Mouse (Mus musculus) adrenal gland, postnatal 25 days (tissue): ENCODE data around the gene Smco4. TPM values are rescaled to one million over a fixed set of nuclear protein-coding genes. Genes with fewer than 3 reads are reported as not detected.
"Not testable (repeated sequence)": the region's sequence is repeated elsewhere in the genome, so short reads cannot be mapped to it uniquely, and the experiment has no call there.

Source experiments
- DNase-seq: peaks from one replicate; pipeline ENCODE4 v3.0.0; 2021; ENCODE audit warnings: mixed read lengths
- total RNA-seq: library from RNA; stranded (reverse); gene quantifications from 2 replicates; pipeline ENCODE4 v1.2.3, GENCODE M21; 2021

Smco4 gene
- total RNA-seq, 1 experiment from 2014 or later: 32.0 TPM

DNA sequence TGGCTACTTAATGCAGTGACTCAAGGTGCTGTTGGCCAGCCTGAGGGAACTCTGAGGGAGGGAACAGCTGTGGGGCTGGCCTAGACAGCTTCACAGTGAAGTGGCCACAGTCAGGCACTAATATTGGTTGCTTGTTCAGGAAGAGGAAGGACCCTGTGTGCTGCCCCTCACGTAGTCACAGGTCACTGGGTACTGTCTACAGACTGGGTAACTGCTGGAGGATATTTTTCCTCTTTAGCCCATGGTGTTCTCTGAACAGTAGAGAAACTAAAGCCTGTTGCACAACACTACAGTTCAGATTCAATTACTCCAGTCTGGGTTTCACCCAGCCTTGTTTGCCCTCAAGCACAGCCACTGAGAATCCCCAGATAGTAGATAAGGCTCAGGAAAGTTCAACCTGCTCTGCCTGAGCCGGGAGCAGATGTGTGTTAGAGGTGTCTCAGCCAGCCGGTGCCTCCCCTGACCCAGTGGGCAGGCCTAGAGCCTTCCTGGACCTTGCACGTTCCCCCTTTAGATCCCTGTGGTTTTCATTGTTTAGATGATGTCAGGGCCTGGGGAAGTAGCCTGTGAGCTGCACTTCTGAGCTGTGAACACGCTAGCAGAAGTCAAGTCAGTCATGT, 48.6 kb downstream of the Smco4 start:
- no peak for DNase-seq

DNA sequence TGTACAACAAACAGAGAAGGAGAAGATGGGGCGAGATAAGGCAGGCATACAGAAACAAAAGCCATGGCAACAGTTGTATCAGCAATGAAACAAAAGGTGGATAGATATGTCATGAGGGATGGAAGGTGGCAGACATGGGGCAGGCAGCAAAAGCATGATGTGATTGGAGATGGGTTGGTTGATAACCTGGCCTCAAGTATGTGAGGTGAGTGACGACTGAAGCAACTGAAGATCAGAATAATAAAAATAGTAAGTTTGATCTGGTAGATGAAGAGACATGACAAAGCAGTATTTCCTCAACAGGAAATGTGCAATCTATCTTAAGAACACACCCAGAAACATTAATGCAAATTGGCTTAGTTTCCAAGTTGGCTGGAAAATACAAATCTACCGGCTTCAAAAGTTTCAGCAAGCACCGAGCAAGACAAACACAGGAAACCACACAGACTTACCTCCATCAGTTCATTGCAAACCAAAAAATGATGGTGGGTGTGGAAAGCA, 57.3 kb downstream of the Smco4 start:
- DNase-seq: no peak

GRCm38 (mm10) chr9:15551073-15551472, 57.8 kb downstream of the Smco4 start:
- DNase-seq: not testable (repeated sequence)

GRCm38 (mm10) chr9:15551933-15552851, 59.0 kb downstream of the Smco4 start:
- no peak for DNase-seq

DNA sequence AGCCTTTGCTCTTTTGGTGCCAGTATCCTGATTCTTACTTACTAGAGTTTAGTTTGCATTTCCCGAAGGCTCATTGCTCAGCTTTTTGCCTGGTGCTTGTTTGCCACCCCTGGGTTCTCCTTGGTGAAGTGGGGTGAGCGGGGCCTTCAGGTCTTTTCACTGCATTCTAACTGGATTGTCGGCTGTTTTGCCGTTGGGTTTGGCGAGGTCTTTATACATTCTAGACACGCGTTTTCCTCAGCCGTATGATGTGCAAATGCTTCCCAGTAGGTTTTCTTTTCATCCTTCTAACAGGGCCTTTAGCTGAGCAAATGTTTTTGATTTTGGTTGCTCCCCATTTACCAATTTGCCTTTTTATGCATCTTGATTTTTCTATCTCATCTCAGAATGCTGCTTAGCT, 60.1 kb downstream of the Smco4 start:
- DNase-seq: no peak

- DNase-seq: no peak
Observed at GRCm38 (mm10) chr9:15560451-15560850, 67.2 kb downstream of the Smco4 start.

DNA sequence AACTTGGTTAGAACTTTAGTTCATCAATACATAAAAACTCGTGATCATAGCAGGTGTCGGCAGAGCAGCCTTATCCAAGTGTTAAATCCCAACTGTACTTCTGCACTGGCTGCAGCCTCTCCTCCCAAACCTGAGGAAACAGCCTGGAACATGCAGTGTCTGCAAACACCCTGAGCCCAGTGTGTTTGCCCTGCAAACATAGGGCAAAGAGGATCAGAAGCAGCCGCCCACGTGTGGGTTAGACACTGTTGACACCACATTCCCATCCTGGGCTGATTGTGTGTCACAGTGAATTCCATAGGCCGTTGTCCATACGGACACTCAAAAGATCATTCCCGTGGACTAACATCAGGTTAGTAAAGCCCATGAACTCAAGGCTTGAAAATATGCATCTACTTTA, 69.1 kb downstream of the Smco4 start:
- DNase-seq: no peak

GRCm38 (mm10) chr9:15574750-15575454, 81.7 kb downstream of the Smco4 start:
- no peak for DNase-seq

DNA sequence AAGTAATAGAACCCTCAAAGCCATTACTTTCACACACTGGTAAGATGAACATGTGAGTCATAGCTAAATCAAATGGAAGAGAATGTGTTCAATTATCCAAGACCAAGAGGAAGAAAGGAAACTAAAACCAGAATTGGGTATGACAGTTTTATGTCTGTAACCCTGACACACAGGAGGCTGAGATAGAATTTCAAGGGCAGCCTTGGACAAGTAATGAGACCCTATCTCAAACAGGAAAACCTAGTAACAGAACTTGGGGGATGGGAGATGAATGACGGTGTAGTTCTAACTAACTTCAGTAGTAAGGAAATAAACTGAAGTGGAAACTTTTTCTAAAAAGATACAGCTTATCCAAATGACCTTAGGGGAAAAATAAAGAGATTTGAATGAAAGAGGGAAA, 85.2 kb downstream of the Smco4 start:
- no peak for DNase-seq

GRCm38 (mm10) chr9:15578946-15579345, 85.7 kb downstream of the Smco4 start:
- no peak for DNase-seq

GRCm38 (mm10) chr9:15580176-15580575, 86.9 kb downstream of the Smco4 start:
- no peak for DNase-seq

DNA sequence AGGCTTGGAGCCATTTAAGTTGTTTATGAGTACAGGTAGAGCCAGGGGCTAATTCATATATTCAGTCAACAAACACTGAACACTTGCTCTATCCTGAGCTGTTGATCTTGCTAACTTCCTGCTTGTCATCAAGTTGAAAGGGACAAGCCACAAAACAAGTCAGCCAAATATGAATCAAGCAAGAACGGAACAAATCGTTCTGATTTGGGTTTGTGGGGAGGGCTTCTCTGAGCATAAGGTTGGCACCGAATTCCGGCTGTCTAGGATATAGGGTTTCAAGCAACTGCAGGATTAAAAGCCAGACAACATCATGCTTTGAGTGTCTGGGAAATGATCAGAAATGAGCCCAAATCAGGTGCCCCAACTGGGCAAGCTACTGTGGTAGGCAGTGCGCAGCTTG, 88.8 kb downstream of the Smco4 start:
- no peak for DNase-seq

DNA sequence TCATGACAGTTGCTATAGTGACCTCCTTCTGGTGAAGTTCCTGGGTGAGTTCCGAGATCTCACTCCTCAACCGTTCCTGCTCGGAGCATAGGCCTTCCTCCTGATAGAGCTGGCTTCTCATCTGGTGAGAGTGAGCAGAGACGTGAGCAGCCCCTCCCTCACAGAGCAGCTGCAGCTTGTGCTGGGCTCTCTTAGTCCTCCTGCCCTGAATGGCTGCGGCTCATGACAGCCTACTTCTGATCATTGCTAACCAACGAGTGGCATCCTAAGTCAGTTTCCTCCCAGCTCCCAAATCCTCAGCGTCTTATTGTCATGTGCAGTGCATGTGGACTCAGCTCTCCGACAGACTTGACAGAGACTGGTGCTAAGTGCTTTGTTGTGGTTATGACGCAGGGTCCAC, 91.0 kb downstream of the Smco4 start:
- no peak for DNase-seq

DNA sequence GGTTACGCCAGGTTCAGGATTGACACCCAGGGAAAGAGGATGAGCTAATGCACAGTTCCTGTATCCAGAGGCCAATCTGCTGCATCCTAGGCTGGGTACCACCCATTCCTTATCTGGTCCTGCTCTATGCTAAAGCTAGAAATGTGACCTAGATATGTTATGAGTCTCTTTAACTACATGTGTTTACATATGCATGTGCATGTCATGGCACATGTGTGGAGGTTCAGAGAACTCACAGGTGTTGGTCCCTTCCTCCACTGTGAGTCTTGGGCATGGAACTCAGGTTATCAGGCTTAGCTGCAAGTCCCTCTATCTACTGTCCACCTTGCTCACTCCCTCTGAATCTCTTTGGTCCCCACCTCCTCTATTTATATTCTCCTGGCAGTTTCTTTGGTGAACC, 92.7 kb downstream of the Smco4 start:
- DNase-seq: no peak

DNA sequence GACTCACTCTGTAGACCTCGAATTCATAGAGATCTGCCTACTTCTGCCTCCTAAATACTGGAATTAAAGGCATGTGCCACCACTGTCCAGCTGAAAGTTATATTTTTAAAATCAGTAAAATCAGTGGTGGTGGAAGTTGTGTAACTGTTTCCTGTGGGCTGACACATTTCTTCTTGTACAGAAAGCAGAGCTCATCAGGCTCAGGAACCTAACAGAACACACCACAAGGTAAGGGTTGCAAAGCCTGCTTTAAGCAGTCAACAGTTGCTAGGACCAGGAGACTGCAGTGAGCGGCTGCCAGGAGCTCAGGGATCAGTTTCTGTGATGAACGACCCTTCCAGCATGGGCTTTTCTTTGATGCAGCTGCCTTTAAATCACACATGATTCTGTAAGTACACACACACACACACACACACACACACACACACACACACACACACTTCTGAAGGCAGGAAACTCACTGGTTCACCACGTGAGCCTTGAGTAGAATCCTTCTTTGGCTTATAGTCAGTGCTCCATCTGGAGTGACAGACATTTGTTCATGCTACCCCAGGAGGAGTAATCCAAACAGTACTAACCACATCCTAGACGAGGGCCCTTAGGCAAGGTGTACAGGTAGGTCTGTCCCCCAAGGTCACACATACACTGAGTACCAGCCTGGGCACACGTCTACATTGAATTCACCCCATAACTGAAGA, 94.1 kb downstream of the Smco4 start:
- no peak for DNase-seq

DNA sequence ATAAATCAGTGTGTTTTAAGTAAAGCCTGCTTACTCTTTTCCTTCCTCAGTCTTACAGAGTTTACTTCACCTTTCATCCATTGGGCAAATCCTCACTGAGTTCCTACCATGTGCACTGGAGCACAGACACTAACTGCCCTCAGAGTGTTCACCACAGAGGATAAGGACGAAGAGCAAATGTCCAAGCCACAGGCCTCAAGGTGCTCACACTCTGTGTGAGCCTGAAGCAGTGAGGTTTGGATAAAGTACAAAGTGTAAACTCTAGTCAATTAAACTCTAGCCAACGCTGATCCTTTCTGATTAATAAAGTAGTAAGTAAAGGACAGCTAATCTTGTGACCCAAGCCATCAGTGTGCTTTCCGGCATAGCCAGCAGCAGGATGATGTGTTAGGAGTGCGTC, 100.9 kb downstream of the Smco4 start:
- no peak for DNase-seq

Other genes starting within 250 kb of the Smco4 start
- 21.8 and 43.0 TPM in 2 replicates for gene Med17, start 213.5 kb upstream of the Smco4 start, total RNA-seq
- 129 and 161 TPM in 2 replicates for gene Taf1d, start 187.2 kb upstream of the Smco4 start, total RNA-seq
- 102 and 104 TPM in 2 replicates for gene 4931406C07Rik, start 187.0 kb upstream of the Smco4 start, total RNA-seq
- gene Cep295, start 135.6 kb upstream of the Smco4 start, total RNA-seq: 18.7 and 19.2 TPM in 2 replicates
- gene Deup1, start 134.5 kb downstream of the Smco4 start, total RNA-seq: 0.29 and 1.1 TPM in 2 replicates
- gene Slc36a4, start 216.3 kb downstream of the Smco4 start, total RNA-seq: 33.6 and 38.6 TPM in 2 replicates